Mouse (Mus musculus): ENCODE measurements around the gene Olfr91.

GRCm38 (mm10) chr17:37093289-37093688 is 4.8 kb downstream of the Olfr91 start:
- TF ChIP-seq CTCF (IDR thresholded peaks at IDR 0.05; ENCODE audit: control insufficient read depth, insufficient read depth, insufficient replicate concordance, low read depth, low read length), result no peak
- no peak for TF ChIP-seq POLR2A (IDR thresholded peaks at IDR 0.05; ENCODE audit: control insufficient read depth, low read depth, low read length)

Measured in testis, adult 2 months (tissue).